Mouse (Mus musculus): Measurements from ENCODE around the gene Rangrf. TPM values are rescaled to one million over a fixed set of nuclear protein-coding genes. Genes with fewer than 3 reads are reported as not detected.

Gene Rangrf
- polyA plus RNA-seq, 1 experiment from 2014 or later = 13.6 TPM

GRCm38 (mm10) chr11:68961596-68961995 lies 13.4 kb downstream of the Rangrf start:
- no peak overlapping the region for H3K4me2 ChIP-seq (replicated peaks; ENCODE audit: low read depth)
- H3K36me3 ChIP-seq (ENCODE audit: control insufficient read depth, insufficient read depth) = no peaks in the 10 kb centered on the region
- WGBS = 58% methylated on average over 3 of the region's 3 CpGs
- no peaks in the 10 kb centered on the region for H3K9me3 ChIP-seq (ENCODE audit: control insufficient read depth)
- no peaks in the 10 kb centered on the region for H3K4me1 ChIP-seq (replicated peaks; ENCODE audit: control insufficient read depth, insufficient read depth, low read length)
- TF ChIP-seq CTCF (IDR thresholded peaks at IDR 0.05; ENCODE audit: low read depth) = no peak
- ATAC-seq = no peak
- H3K27me3 ChIP-seq (replicated peaks; ENCODE audit: control insufficient read depth, insufficient read depth, low read length) = no peaks in the 10 kb centered on the region
- H3K27ac ChIP-seq (ENCODE audit: low read depth, low read length) = no peak overlapping the region
- no peak overlapping the region for H3K9ac ChIP-seq (ENCODE audit: low read depth, low read length)
- no peak overlapping the region for H3K4me3 ChIP-seq (ENCODE audit: low read depth, low read length)

- no peak for TF ChIP-seq CTCF (IDR thresholded peaks at IDR 0.05; ENCODE audit: low read depth)
- WGBS = 92% methylated on average over 1 of the region's 1 CpGs
Measured at GRCm38 (mm10) chr11:68957971-68958370, 17.0 kb downstream of the Rangrf start.

GRCm38 (mm10) chr11:68957308-68957707 lies 17.7 kb downstream of the Rangrf start, which contains the start of gene Arhgef15:
Gene Arhgef15, minus strand, starts transcription at chr11:68957480.
- no peak for ATAC-seq
- no peaks in the 10 kb centered on the region for H3K9me3 ChIP-seq (ENCODE audit: control insufficient read depth)
- H3K4me1 ChIP-seq (replicated peaks; ENCODE audit: control insufficient read depth, insufficient read depth, low read length) = 0 out of 2 replicates have a peak, but pooled peaks cover 2% of the 10 kb centered on the region
- no peak within 1 kb of the TSS for H3K9ac ChIP-seq (ENCODE audit: low read depth, low read length)
- WGBS = 43% methylated on average over 8 of the region's 8 CpGs
- peak within 1 kb of the TSS; percentile 21 for H3K4me2 ChIP-seq (replicated peaks; ENCODE audit: low read depth)
- no peak for TF ChIP-seq CTCF (IDR thresholded peaks at IDR 0.05; ENCODE audit: low read depth)
- H3K36me3 ChIP-seq (ENCODE audit: control insufficient read depth, insufficient read depth) = no peaks in the 10 kb centered on the region
- peaks cover 20% of the 10 kb centered on the region for H3K27me3 ChIP-seq (replicated peaks; ENCODE audit: control insufficient read depth, insufficient read depth, low read length)
- H3K27ac ChIP-seq (ENCODE audit: low read depth, low read length) = no peak within 1 kb of the TSS
- H3K4me3 ChIP-seq (ENCODE audit: low read depth, low read length) = 0 out of 2 replicates have a peak within 1 kb of the TSS, but pooled peaks have one; percentile 11

More at GRCm38 (mm10) chr11:68957971-68958370, 17.0 kb downstream of the Rangrf start:
- H3K9ac ChIP-seq (ENCODE audit: low read depth, low read length) = no peak overlapping the region
- H3K36me3 ChIP-seq (ENCODE audit: control insufficient read depth, insufficient read depth) = no peaks in the 10 kb centered on the region
- H3K27ac ChIP-seq (ENCODE audit: low read depth, low read length) = no peak overlapping the region
- 0 out of 2 replicates have a peak, but pooled peaks cover 2% of the 10 kb centered on the region for H3K4me1 ChIP-seq (replicated peaks; ENCODE audit: control insufficient read depth, insufficient read depth, low read length)
- H3K9me3 ChIP-seq (ENCODE audit: control insufficient read depth) = no peaks in the 10 kb centered on the region
- no peak overlapping the region for H3K4me2 ChIP-seq (replicated peaks; ENCODE audit: low read depth)
- ATAC-seq = no peak
- H3K27me3 ChIP-seq (replicated peaks; ENCODE audit: control insufficient read depth, insufficient read depth, low read length) = peaks cover 20% of the 10 kb centered on the region
- H3K4me3 ChIP-seq (ENCODE audit: low read depth, low read length) = no peak overlapping the region

GRCm38 (mm10) chr11:68956697-68957096 lies 18.3 kb downstream of the Rangrf start:
- 0 out of 2 replicates have a peak overlapping the region, but pooled peaks have one; percentile 11 for H3K4me3 ChIP-seq (ENCODE audit: low read depth, low read length)
- H3K27me3 ChIP-seq (replicated peaks; ENCODE audit: control insufficient read depth, insufficient read depth, low read length) = peaks cover 20% of the 10 kb centered on the region
- no peaks in the 10 kb centered on the region for H3K36me3 ChIP-seq (ENCODE audit: control insufficient read depth, insufficient read depth)
- no peaks in the 10 kb centered on the region for H3K9me3 ChIP-seq (ENCODE audit: control insufficient read depth)
- TF ChIP-seq CTCF (IDR thresholded peaks at IDR 0.05; ENCODE audit: low read depth) = no peak
- no peak for ATAC-seq
- 36% methylated on average over 13 of the region's 13 CpGs for WGBS
- no peak overlapping the region for H3K9ac ChIP-seq (ENCODE audit: low read depth, low read length)
- H3K4me2 ChIP-seq (replicated peaks; ENCODE audit: low read depth) = peak overlapping the region; percentile 21
- H3K4me1 ChIP-seq (replicated peaks; ENCODE audit: control insufficient read depth, insufficient read depth, low read length) = 0 out of 2 replicates have a peak, but pooled peaks cover 2% of the 10 kb centered on the region
- H3K27ac ChIP-seq (ENCODE audit: low read depth, low read length) = no peak overlapping the region

GRCm38 (mm10) chr11:68956107-68956506 lies 18.9 kb downstream of the Rangrf start:
- H3K27ac ChIP-seq (ENCODE audit: low read depth, low read length) = no peak overlapping the region
- H3K36me3 ChIP-seq (ENCODE audit: control insufficient read depth, insufficient read depth) = no peaks in the 10 kb centered on the region
- H3K27me3 ChIP-seq (replicated peaks; ENCODE audit: control insufficient read depth, insufficient read depth, low read length) = peaks cover 20% of the 10 kb centered on the region
- H3K4me3 ChIP-seq (ENCODE audit: low read depth, low read length) = 0 out of 2 replicates have a peak overlapping the region, but pooled peaks have one; percentile 11
- ATAC-seq = no peak
- H3K4me1 ChIP-seq (replicated peaks; ENCODE audit: control insufficient read depth, insufficient read depth, low read length) = 0 out of 2 replicates have a peak, but pooled peaks cover 2% of the 10 kb centered on the region
- H3K4me2 ChIP-seq (replicated peaks; ENCODE audit: low read depth) = peak overlapping the region; percentile 21
- H3K9me3 ChIP-seq (ENCODE audit: control insufficient read depth) = no peaks in the 10 kb centered on the region
- 44% methylated on average over 3 of the region's 3 CpGs for WGBS
- no peak overlapping the region for H3K9ac ChIP-seq (ENCODE audit: low read depth, low read length)
- no peak for TF ChIP-seq CTCF (IDR thresholded peaks at IDR 0.05; ENCODE audit: low read depth)

GRCm38 (mm10) chr11:68955473-68955872 lies 19.5 kb downstream of the Rangrf start:
- peaks cover 20% of the 10 kb centered on the region for H3K27me3 ChIP-seq (replicated peaks; ENCODE audit: control insufficient read depth, insufficient read depth, low read length)
- peak overlapping the region; percentile 66 for H3K4me2 ChIP-seq (replicated peaks; ENCODE audit: low read depth)
- H3K36me3 ChIP-seq (ENCODE audit: control insufficient read depth, insufficient read depth) = no peaks in the 10 kb centered on the region
- no peak overlapping the region for H3K9ac ChIP-seq (ENCODE audit: low read depth, low read length)
- H3K27ac ChIP-seq (ENCODE audit: low read depth, low read length) = no peak overlapping the region
- no peaks in the 10 kb centered on the region for H3K9me3 ChIP-seq (ENCODE audit: control insufficient read depth)
- no peak overlapping the region for H3K4me3 ChIP-seq (ENCODE audit: low read depth, low read length)
- 58% methylated on average over 5 of the region's 5 CpGs for WGBS
- H3K4me1 ChIP-seq (replicated peaks; ENCODE audit: control insufficient read depth, insufficient read depth, low read length) = 0 out of 2 replicates have a peak, but pooled peaks cover 2% of the 10 kb centered on the region
- no peak for TF ChIP-seq CTCF (IDR thresholded peaks at IDR 0.05; ENCODE audit: low read depth)
- ATAC-seq = 0 out of 2 replicates have a peak, but pooled peaks have one; percentile 16
